Mouse (Mus musculus) layer of hippocampus, postnatal 14 days (tissue): ENCODE data around the gene Oas1d. TPM values are rescaled to one million over a fixed set of nuclear protein-coding genes. Genes with fewer than 3 reads are reported as not detected.

Source experiments
- DNase-seq, 2 experiments: peaks; one replicate each; pipeline ENCODE4 v3.0.0; 2021 to 2022; ENCODE audit warnings: low spot score in 2 of 2, mixed read lengths in 1 of 2
- total RNA-seq, 2 experiments: library from RNA; stranded (reverse); gene quantifications; 2 replicates each; pipeline ENCODE4 v1.2.3; 2021

Gene Oas1d
- total RNA-seq, 2 experiments from 2014 or later: not detected

DNA sequence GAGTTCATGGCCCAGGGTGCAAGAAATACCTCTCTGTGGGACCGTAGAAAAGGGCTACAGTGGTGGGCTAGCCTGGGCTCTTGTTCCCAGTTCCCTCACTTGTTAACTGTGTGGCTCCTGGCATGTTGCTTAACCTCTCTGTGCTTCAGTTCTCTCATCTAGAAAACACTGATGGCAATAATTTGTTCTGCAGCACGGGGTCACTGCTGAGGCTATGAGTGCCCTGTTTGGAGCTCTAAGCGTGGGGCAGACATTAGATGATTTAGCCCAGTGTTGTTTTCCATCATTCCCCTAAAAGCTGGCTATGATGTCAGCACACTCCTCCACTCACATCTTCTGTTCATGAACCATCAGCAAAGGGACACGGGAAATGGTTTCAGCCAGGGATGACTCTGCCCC is 53.8 kb downstream of the Oas1d start:
- DNase-seq: no peak

DNA sequence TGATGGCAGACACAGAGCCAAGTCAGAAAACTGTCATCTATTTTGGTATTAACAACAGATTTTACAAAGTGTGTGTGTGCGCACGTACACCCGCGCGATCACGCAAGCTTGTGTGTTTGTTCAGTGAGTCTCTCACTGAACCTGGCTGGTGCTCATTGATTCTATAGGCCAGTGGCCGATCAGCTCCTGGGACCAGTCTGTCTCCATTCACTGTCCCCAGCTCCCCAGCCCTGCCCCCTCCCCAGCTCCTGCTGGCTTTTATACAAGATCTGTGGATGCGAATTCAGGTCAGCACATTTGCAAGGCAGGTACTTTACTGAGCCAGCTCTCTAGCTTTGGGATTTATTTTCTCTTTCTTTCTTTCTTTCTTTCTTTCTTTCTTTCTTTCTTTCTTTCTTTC is 54.5 kb downstream of the Oas1d start:
- peak in 1 of 2 experiments; percentile 25 for DNase-seq

DNA sequence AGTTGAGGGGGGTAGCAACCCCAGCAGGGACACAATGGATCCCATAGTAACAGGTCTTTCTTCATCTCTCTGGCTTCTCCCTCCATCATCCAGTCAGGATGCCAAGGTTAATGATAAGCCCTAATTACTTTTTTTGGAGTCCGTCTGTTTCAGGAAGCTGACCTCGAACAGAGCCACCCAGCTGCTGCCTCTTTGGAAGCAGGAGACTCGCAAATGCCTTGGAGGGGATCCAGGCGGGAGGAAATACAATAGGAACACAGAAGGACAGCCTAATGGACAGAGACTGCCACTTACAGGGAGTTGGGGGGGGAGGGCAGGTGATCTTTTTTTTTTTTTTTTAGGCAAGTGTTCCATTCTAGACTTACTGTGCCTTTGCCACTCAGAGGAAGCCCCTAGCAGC is 55.4 kb downstream of the Oas1d start:
- peak; percentile 60 to 76 for DNase-seq

Other genes with a start within 250 kb of the Oas1d start
- gene Dtx1, start 202.6 kb upstream of the Oas1d start, total RNA-seq: 10 to 100 TPM; 70.5 to 74.2 TPM
- under 1 TPM; 0.12 to 0.16 TPM for gene Oas2, start 164.7 kb upstream of the Oas1d start, total RNA-seq
- not detected for gene Oas3, start 136.9 kb upstream of the Oas1d start, total RNA-seq
- gene Oas1e, start 119.0 kb upstream of the Oas1d start, total RNA-seq: not detected
- under 1 TPM; 0.41 to 0.69 TPM for gene Oas1c, start 102.0 kb upstream of the Oas1d start, total RNA-seq
- gene Oas1f, start 67.2 kb upstream of the Oas1d start, total RNA-seq: not detected
- gene Oas1h, start 53.1 kb upstream of the Oas1d start, total RNA-seq: not detected
- gene Oas1g, start 26.9 kb upstream of the Oas1d start, total RNA-seq: not detected
- under 1 TPM in 1 of 2 experiments, not detected in 1; 0.19 TPM for gene Oas1a, start 7.0 kb upstream of the Oas1d start, total RNA-seq
- 100 to 1,000 TPM; 178 TPM for gene Rph3a, start 95.6 kb downstream of the Oas1d start, total RNA-seq